12 mouse cellular contexts compared by ENCODE assay signal in genomic region chr4:35640866-35641265, GRCm38 (mm10).
"Had no signal": no experiment of that assay in that cellular context is flagged by ENCODE, and none has a peak within 500 bp of the region (broad histone marks: within the 10 kb centered on the region; RNA-seq: fewer than 3 reads in every experiment).

No protein-coding gene starts in this region.

- H3K36me3 ChIP-seq: limb, embryonic 13.5 days; midbrain, embryonic 12.5 days had no signal

- H3K4me3 ChIP-seq: limb, embryonic 13.5 days; midbrain, embryonic 12.5 days had no signal

- H3K9me3 ChIP-seq: limb, embryonic 13.5 days; midbrain, embryonic 12.5 days had no signal

- DNase-seq: kidney, adult 11 months; kidney, adult 9 months; kidney, postnatal 4 days; left cerebral cortex, postnatal 4 days; lung, adult 18-20 months; right cerebral cortex, postnatal 25 days; thymus, adult 2 months; thymus, postnatal 25 days had no signal

- H3K27ac ChIP-seq: kidney, postnatal 0 days; limb, embryonic 13.5 days; liver, embryonic 14.5 days; midbrain, embryonic 12.5 days had no signal

- H3K27me3 ChIP-seq: limb, embryonic 13.5 days; midbrain, embryonic 12.5 days had no signal

- H3K4me2 ChIP-seq: limb, embryonic 13.5 days; midbrain, embryonic 12.5 days had no signal

- H3K9ac ChIP-seq: limb, embryonic 13.5 days; liver, embryonic 14.5 days; midbrain, embryonic 12.5 days had no signal

- H3K4me1 ChIP-seq: limb, embryonic 13.5 days; midbrain, embryonic 12.5 days had no signal
